Mouse (Mus musculus) forebrain, embryonic 14.5 days (tissue): ENCODE results near the gene Cpne8. TPM values are rescaled to one million over a fixed set of nuclear protein-coding genes. Genes with fewer than 3 reads are reported as not detected.
"Not testable (repeated sequence)": the region's sequence is repeated elsewhere in the genome, so short reads cannot be mapped to it uniquely, and the experiment has no call there.

ENCODE experiments used
- ATAC-seq: fragments of 200-750 bp; cut with Nextera tagmentation; 2 replicates; pipeline ENCODE4 v1.8.0; 2017; ENCODE audit warnings: mild to moderate bottlenecking, moderate library complexity
- DNase-seq: peaks from one replicate; pipeline ENCODE4 v3.0.0-alpha.2; 2015; ENCODE audit warnings: low spot score
- H3K27ac ChIP-seq: fragments of 300-500 bp; sonication (generic); 2 replicates; pipeline ENCODE4 v1.5.1; 2014; ENCODE audit warnings: low read depth, mild to moderate bottlenecking, control low read depth, low read length, moderate library complexity
- H3K27me3 ChIP-seq: fragments of 300-500 bp; sonication (generic); replicated peaks from 2 replicates; pipeline ENCODE4 v1.6.1; 2014; ENCODE audit warnings: low read length, control low read depth, mixed read lengths; ENCODE audit not compliant: control insufficient read depth, insufficient read depth
- H3K36me3 ChIP-seq: fragments of 300-500 bp; sonication (generic); 2 replicates; pipeline ENCODE4 v1.6.1; 2014; ENCODE audit warnings: low read length, control low read depth; ENCODE audit not compliant: control insufficient read depth, insufficient read depth
- H3K4me1 ChIP-seq: fragments of 300-500 bp; sonication (generic); 2 replicates; pipeline ENCODE4 v1.6.1; 2014; ENCODE audit warnings: antibody characterized with exemption, low read length, control low read depth; ENCODE audit not compliant: control insufficient read depth, insufficient read depth
- H3K4me2 ChIP-seq: fragments of 300-500 bp; sonication (generic); 2 replicates; pipeline ENCODE4 v1.6.1; 2014; ENCODE audit warnings: mild to moderate bottlenecking, control low read depth, low read length
- H3K4me3 ChIP-seq: fragments of 300-500 bp; sonication (generic); 2 replicates; pipeline ENCODE4 v1.5.1; 2014; ENCODE audit warnings: low read depth, low read length, control low read depth
- H3K9ac ChIP-seq: fragments of 300-500 bp; sonication (generic); 2 replicates; pipeline ENCODE4 v1.6.1; 2014; ENCODE audit warnings: mild to moderate bottlenecking, low read length, control low read depth, moderate library complexity
- H3K9me3 ChIP-seq: fragments of 300-500 bp; sonication (generic); replicated peaks from 2 replicates; pipeline ENCODE4 v1.6.1; 2016; ENCODE audit warnings: low read length, control low read depth, mixed read lengths; ENCODE audit not compliant: control insufficient read depth
- WGBS: fragments of 180-500 bp; shearing (Covaris S2); extraction: QIAGEN DNeasy Blood & Tissue Kit; methylation state at CpG from one replicate; pipeline ENCODE4 v1.1.7; 2014; 5-methylcytosine and 5-hydroxymethylcytosine counted together
- polyA plus RNA-seq: library from polyadenylated mRNA; unstranded; fragments of >200 nt; fragmentation: Nextera tagmentation; extraction: Ambion mirVana; gene quantifications from 2 replicates; pipeline ENCODE4 v1.2.1, GENCODE M21; 2014

Gene Cpne8
- polyA plus RNA-seq, 1 experiment from 2014 or later = 4.9 TPM

GRCm38 (mm10) chr15:90470561-90470960 is 208.7 kb downstream of the Cpne8 start:
- not testable (repeated sequence) for H3K4me2 ChIP-seq, H3K27me3 ChIP-seq, H3K4me1 ChIP-seq, DNase-seq, ATAC-seq, H3K36me3 ChIP-seq, H3K9me3 ChIP-seq, H3K9ac ChIP-seq, H3K4me3 ChIP-seq, H3K27ac ChIP-seq

GRCm38 (mm10) chr15:90463281-90463680 is 216.0 kb downstream of the Cpne8 start:
- Histone ChIP-seq H3K4me3 (no peak overlapping the region), H3K9me3 (no peaks in the 10 kb centered on the region), H3K4me1 (no peaks in the 10 kb centered on the region), H3K27me3 (no peaks in the 10 kb centered on the region), H3K9ac (no peak overlapping the region), H3K4me2 (no peak overlapping the region), H3K27ac (no peak overlapping the region), H3K36me3 (no peaks in the 10 kb centered on the region)
- 61% methylated on average over 2 of the region's 2 CpGs for WGBS
- ATAC-seq = no peak
- peak; percentile 36 for DNase-seq

- Histone ChIP-seq H3K9ac (no peak overlapping the region), H3K4me2 (no peak overlapping the region), H3K27ac (no peak overlapping the region), H3K4me1 (no peaks in the 10 kb centered on the region), H3K27me3 (no peaks in the 10 kb centered on the region), H3K4me3 (no peak overlapping the region), H3K9me3 (no peaks in the 10 kb centered on the region), H3K36me3 (no peaks in the 10 kb centered on the region)
- 81% methylated on average over 1 of the region's 1 CpGs for WGBS
- no peak for DNase-seq
- ATAC-seq = no peak
Observed at GRCm38 (mm10) chr15:90446076-90446475, 233.2 kb downstream of the Cpne8 start.
